Mouse (Mus musculus) Patski (cell line): ENCODE measurements around the gene Ccdc155. TPM values are rescaled to one million over a fixed set of nuclear protein-coding genes. Genes with fewer than 3 reads are reported as not detected.
A peak's percentile ranks its signal among the peaks of the same experiment; 100 is the strongest.

Experiments used
- ATAC-seq: fragments of 100-300 bp; one replicate; pipeline ENCODE4 v1.8.0; 2021
- CTCF ChIA-PET: fragments of 350-600 bp; sonication (Branson Sonifier 250); formaldehyde crosslinking; loops from one replicate; lab custom pipeline; 2022; ENCODE audit warnings: inconsistent platforms; lab: Charles Lee
- POLR2A ChIA-PET: fragments of 350-600 bp; sonication (Branson Sonifier 250); formaldehyde crosslinking; loops from one replicate; lab custom pipeline; 2022; ENCODE audit warnings: antibody characterized with exemption, inconsistent platforms; lab: Charles Lee
- DNase-seq: peaks from one replicate; pipeline ENCODE4 v3.0.0-alpha.2; 2011; ENCODE audit warnings: low read depth, low spot score
- H3K27me3 ChIP-seq: fragments of 371-371 bp; one replicate; pipeline ENCODE4 v1.5.1; 2021
- CTCF ChIP-seq: fragments of 100-300 bp; IDR thresholded peaks from one replicate; pipeline ENCODE4 v1.5.1; 2021
- in situ Hi-C: fragments of 300-500 bp; cut with MboI; formaldehyde crosslinking; loops from 3 replicates; pipeline ENCODE4 v1.11.1; 2018; ENCODE audit warnings: low pct_unique_long_range_greater_than_20kb, mixed read lengths
- polyA plus RNA-seq: library from polyadenylated mRNA; unstranded; gene quantifications from one replicate; pipeline ENCODE4 v1.2.3, GENCODE M21; 2021

The Ccdc155 gene
- polyA plus RNA-seq, 1 experiment from 2014 or later, result 0.03 TPM

DNA sequence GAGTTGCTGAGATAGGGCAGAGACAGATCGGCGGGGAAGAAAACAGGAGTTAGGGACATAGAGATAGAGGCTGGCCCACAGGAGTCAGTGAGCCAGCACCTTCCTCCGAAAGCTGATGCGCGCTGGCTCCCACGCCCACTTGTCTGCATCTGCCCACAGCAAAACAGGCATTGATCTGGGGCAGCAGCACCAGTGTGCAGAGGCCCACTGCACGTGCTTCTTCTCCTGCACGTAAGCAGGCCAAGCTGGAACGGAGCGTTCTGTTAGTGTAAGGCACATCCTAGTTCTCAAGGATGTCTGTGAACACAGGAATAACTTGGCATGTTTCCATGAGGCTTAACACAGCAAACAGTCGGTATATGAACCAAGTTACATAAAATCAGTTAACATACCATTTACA, 5.7 kb downstream of the Ccdc155 start:
- ChIA-PET POLR2A (interaction anchor here (0.6 kb wide), 1 partner anchor 17 kb away, joined by 3 read pairs; the partner anchor contains the start of gene Tead2), CTCF (interaction anchor here (1.0 to 5.1 kb wide), 6 partner anchors 9 to 41 kb away, joined by 4 to 30 read pairs (median 4); no protein-coding TSS in a partner anchor)
- ATAC-seq, result no peak
- peaks cover 29% of the 10 kb centered on the region for H3K27me3 ChIP-seq
- no peak for TF ChIP-seq CTCF
- in situ Hi-C loops, result no loop called here
- DNase-seq, result no peak

DNA sequence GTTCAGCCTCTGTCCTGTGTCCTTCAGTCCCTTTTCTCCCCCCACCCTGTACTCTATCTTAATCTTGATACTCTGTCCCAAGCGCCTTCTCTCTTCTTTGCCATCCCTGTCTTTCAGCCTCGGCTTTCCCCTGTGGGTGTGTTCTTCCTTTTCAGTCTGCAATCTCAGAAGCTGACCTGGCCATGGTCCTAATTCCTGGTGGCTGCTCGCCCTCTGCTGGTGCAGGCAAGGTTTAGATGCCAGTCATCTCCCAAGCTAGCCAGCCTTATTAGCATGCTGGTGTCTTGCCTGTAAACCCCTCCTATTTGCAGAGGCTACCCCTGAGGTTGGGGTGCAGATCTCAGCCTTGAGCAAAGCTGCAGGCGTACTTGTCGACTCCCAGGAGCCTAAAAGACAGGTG, 6.3 kb downstream of the Ccdc155 start:
- ChIA-PET POLR2A (no interaction called here), CTCF (interaction anchor here (1.0 to 5.1 kb wide), 6 partner anchors 9 to 41 kb away, joined by 4 to 30 read pairs (median 4); no protein-coding TSS in a partner anchor)
- no peak for DNase-seq
- no peak for TF ChIP-seq CTCF
- in situ Hi-C loops, result no loop called here
- ATAC-seq, result peak; percentile 22
- H3K27me3 ChIP-seq, result peaks cover 32% of the 10 kb centered on the region

GRCm38 (mm10) chr7:45196994-45197393, 7.7 kb downstream of the Ccdc155 start:
- ATAC-seq (no peak), DNase-seq (no peak)
- peaks cover 33% of the 10 kb centered on the region for H3K27me3 ChIP-seq
- ChIA-PET CTCF (interaction anchor here (1.8 to 5.1 kb wide), 2 partner anchors 32 to 35 kb away, joined by 6 to 30 read pairs; no protein-coding TSS in a partner anchor), POLR2A (no interaction called here)
- in situ Hi-C loops, result no loop called here
- no peak for TF ChIP-seq CTCF

- ATAC-seq, result no peak
- in situ Hi-C loops, result no loop called here
- DNase-seq, result no peak
- H3K27me3 ChIP-seq, result peaks cover 33% of the 10 kb centered on the region
- no peak for TF ChIP-seq CTCF
- POLR2A ChIA-PET, result no interaction called here
- CTCF ChIA-PET, result interaction anchor here (5.1 kb wide), 1 partner anchor 34 kb away, joined by 30 read pairs; no protein-coding TSS in a partner anchor
Observed at GRCm38 (mm10) chr7:45196176-45196535, 8.5 kb downstream of the Ccdc155 start.

DNA sequence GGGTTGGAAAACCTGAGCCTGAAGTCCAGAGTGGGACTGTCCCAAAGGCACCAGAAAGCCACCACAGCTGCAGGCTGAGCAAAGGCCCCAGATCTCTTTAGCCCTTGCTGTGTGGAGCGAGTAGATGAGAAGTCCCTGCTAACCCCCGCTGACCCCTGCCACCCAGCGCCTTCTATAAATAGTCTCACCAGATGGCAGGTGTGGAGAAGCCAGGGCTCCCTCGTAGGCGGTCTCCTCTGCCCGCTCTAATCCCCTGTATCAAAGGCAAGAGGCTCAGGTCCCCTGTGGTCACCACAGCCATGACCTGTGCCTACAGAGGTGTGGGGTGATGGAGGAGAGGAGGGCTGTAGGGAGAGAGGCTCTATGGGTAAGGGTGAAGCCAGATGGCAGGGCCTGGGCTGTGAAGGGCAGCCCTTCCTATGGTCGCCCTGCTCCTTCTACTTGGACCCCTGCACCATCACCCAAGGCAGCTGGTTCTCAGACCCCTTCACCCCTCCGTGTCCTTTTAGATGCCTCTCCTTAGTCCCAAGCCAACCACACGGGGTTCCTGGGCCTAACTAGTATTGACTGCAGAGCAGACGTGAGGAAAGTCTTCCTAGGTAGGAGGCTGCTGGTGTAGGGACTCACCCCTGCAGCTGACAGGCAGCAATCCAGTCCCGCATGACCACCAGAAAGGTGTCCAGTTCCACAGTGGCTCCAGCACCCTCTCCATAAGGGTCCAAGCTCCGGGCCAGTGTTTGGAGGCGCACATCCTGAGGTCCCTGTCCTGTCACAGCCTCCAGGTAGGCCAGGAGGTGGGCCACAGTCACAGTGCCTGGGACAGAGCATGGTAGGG, 9.1 kb downstream of the Ccdc155 start:
- ChIA-PET CTCF (no interaction called here), POLR2A (no interaction called here)
- no peak for ATAC-seq
- TF ChIP-seq CTCF, result no peak
- DNase-seq, result no peak
- in situ Hi-C loops, result no loop called here
- peaks cover 36% of the 10 kb centered on the region for H3K27me3 ChIP-seq

DNA sequence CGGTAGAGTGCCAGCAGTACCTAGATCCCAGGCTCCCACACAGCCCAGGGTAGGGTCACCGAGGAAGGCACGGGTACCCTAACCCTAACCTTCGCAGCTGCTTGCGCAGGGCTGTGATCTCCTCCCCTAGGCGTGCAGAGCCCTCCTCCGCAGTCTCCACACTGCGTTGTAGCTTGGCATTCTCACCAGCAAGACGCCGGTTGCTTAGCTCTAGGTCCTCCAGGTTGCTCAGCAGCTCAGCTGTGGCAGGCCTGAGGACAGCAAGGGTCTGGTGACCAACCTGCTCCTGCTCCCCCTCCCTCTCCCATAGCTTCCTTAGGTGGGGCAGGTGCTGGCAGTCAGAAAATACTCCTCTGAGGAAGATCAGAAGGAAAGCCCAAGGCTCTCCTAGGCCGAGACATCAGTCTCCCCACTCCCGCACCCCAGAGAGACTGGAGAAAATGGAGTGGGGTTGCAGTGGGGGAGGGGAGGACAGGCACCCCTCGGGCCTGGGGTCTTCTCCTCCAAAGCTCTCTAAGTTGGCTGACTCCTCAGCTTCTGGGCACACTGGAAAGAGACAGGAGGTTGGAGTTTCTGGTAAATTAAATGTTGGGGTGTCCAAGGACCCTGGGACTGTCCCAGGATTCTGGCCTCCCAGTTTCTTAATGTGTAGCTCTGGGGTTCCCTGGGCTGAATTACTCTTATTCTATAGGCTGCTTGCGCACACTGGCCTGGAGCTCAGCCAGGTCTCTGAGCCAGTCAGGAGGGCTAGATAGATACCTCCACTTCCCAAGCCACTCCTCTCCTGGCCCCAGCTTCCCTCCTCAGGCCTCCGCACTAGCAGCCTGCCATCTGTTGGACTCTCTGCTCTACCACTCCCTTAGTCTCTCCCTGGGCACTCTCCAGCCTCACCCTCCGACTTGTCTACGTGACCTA, 10.6 kb downstream of the Ccdc155 start:
- POLR2A ChIA-PET, result interaction anchor here (2.1 kb wide), 1 partner anchor 12 kb away, joined by 5 read pairs; no protein-coding TSS in a partner anchor
- CTCF ChIA-PET, result interaction anchor here (0.9 to 2.7 kb wide), 2 partner anchors 32 kb away, joined by 8 read pairs; no protein-coding TSS in a partner anchor
- H3K27me3 ChIP-seq, result peaks cover 43% of the 10 kb centered on the region
- no peak for DNase-seq
- no peak for ATAC-seq
- in situ Hi-C loops, result no loop called here
- TF ChIP-seq CTCF, result no peak

DNA sequence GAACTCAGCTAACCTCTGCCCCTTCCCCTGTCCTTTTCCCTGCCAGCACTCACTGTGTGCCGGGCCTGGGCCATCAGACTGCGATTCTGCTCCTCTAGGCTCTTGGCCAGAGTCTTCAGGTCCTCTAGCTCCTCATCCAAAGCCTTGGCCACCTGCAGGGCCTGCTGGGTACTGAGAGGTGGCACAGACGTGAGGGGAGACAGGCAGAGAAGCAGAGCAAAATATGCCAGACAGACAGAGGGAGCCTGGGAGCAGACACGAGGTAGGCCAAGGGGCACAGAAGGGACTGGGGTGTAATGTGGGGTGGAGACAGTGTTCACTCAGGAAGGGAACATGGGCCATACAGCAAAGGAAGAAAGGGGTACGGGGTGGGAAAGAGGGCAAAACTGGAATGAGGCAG, 11.3 kb downstream of the Ccdc155 start:
- CTCF ChIA-PET, result interaction anchor here (2.7 kb wide), 1 partner anchor 31 kb away, joined by 8 read pairs; no protein-coding TSS in a partner anchor
- no peak for ATAC-seq
- in situ Hi-C loops, result no loop called here
- POLR2A ChIA-PET, result interaction anchor here (2.1 kb wide), 1 partner anchor 11 kb away, joined by 5 read pairs; no protein-coding TSS in a partner anchor
- TF ChIP-seq CTCF, result no peak
- peaks cover 47% of the 10 kb centered on the region for H3K27me3 ChIP-seq
- no peak for DNase-seq

GRCm38 (mm10) chr7:45192585-45193310, 11.9 kb downstream of the Ccdc155 start:
- ChIA-PET POLR2A (interaction anchor here (2.1 kb wide), 1 partner anchor 10 kb away, joined by 5 read pairs; no protein-coding TSS in a partner anchor), CTCF (interaction anchor here (2.7 kb wide), 1 partner anchor 31 kb away, joined by 8 read pairs; no protein-coding TSS in a partner anchor)
- no peak for TF ChIP-seq CTCF
- in situ Hi-C loops, result no loop called here
- peaks cover 49% of the 10 kb centered on the region for H3K27me3 ChIP-seq
- DNase-seq (no peak), ATAC-seq (no peak)

- in situ Hi-C loops, result no loop called here
- DNase-seq, result no peak
- H3K27me3 ChIP-seq, result peaks cover 44% of the 10 kb centered on the region
- POLR2A ChIA-PET, result no interaction called here
- CTCF ChIA-PET, result interaction anchor here (2.7 kb wide), 1 partner anchor 30 kb away, joined by 8 read pairs; no protein-coding TSS in a partner anchor
- no peak for ATAC-seq
- no peak for TF ChIP-seq CTCF
Observed at GRCm38 (mm10) chr7:45191803-45192363, 12.8 kb downstream of the Ccdc155 start.
